9 mouse cellular contexts compared by ENCODE assay signal in genomic region chr5:25053971-25054658, GRCm38 (mm10). TPM values are rescaled to one million over a fixed set of nuclear protein-coding genes. Genes with fewer than 3 reads are reported as not detected.
DNase-seq lines count a peak whose midpoint lies in the region; ATAC-seq lines count a peak whose summit lies in the region.
"Had no signal": no experiment of that assay in that cellular context is flagged by ENCODE, and none has a peak within 500 bp of the region (broad histone marks: within the 10 kb centered on the region; RNA-seq: fewer than 3 reads in every experiment).

No protein-coding gene starts in this region.

- intact Hi-C loops in left cerebral cortex, postnatal 14 days (cut with DNase I): no loop called here

- H3K4me3 ChIP-seq in heart, embryonic 16.5 days (ENCODE audit: low read length): no peak overlapping the region
- H3K4me3 ChIP-seq: lung, embryonic 15.5 days had no signal

- no peak for DNase-seq in heart, adult 8-10 months (ENCODE audit: low spot score)
- peak; percentile 67 for DNase-seq in MN1 (ENCODE audit: low spot score)
- DNase-seq in adrenal gland, postnatal 36 days: peak; percentile 76 to 77
- peak; percentile 59 to 77 for DNase-seq in left cerebral cortex, postnatal 14 days (ENCODE audit: low spot score in 2 of 2)
- no peak for DNase-seq in kidney, postnatal 4 days
- DNase-seq in urinary bladder, postnatal 36 days (ENCODE audit: low spot score in 2 of 2): no peak
- no peak for DNase-seq in kidney, postnatal 10 days

- no peak overlapping the region for H3K4me2 ChIP-seq in heart, embryonic 16.5 days (ENCODE audit: low read depth, low read length)
- H3K4me2 ChIP-seq: lung, embryonic 15.5 days had no signal

- WGBS in heart, embryonic 16.5 days: 63% methylated on average over 7 of the region's 7 CpGs

- H3K27me3 ChIP-seq in heart, embryonic 16.5 days (ENCODE audit: control insufficient read depth, insufficient read depth, low read length): no peaks in the 10 kb centered on the region
- H3K27me3 ChIP-seq: lung, embryonic 15.5 days had no signal

- peaks cover 16% of the 10 kb centered on the region for H3K4me1 ChIP-seq in heart, embryonic 16.5 days (ENCODE audit: control insufficient read depth, insufficient read depth, low read length)

- peak overlapping the region; percentile 21; the same call in 1 of the 2 replicates for H3K9ac ChIP-seq in heart, embryonic 16.5 days (ENCODE audit: low read length)
- H3K9ac ChIP-seq: lung, embryonic 15.5 days had no signal

- no peaks in the 10 kb centered on the region for H3K9me3 ChIP-seq in heart, embryonic 16.5 days (replicated peaks; ENCODE audit: control insufficient read depth, low read length)
- H3K9me3 ChIP-seq: lung, embryonic 15.5 days had no signal

- no peak for ATAC-seq in heart, embryonic 16.5 days (replicated peaks; ENCODE audit: extremely low read depth, insufficient read depth, low FRiP score)

- no peak overlapping the region for H3K27ac ChIP-seq in heart, embryonic 16.5 days (ENCODE audit: low read length)
- H3K27ac ChIP-seq: lung, embryonic 15.5 days had no signal

- no peaks in the 10 kb centered on the region for H3K36me3 ChIP-seq in heart, embryonic 16.5 days (ENCODE audit: control insufficient read depth, insufficient read depth)
- H3K36me3 ChIP-seq: lung, embryonic 15.5 days had no signal

RNA-seq across cellular contexts. Expression of gene Prkag2, which starts 46.3 kb away (rescaled TPM):
- 104 and 125 TPM in 2 replicates for polyA plus RNA-seq in heart, embryonic 16.5 days (2015; fragmentation: Nextera tagmentation; extraction: Ambion mirVana)
- total RNA-seq in heart, adult 8-10 months (2022): 10 to 100 TPM; 26.9 to 39.0 (median 30.5) TPM
- total RNA-seq in adrenal gland, postnatal 36 days (2021): 10 to 100 TPM; 36.8 to 42.7 TPM
- total RNA-seq in left cerebral cortex, postnatal 14 days (2021): 100 to 1,000 TPM in 1 of 2 experiments, 10 to 100 TPM in 1; 99.4 to 104 TPM

Comparison
In these comparisons a context has a peak if more than half of its experiments do, and no peak if none do; other contexts are left out.
1. DNase-seq: peak in MN1 (single experiment), adrenal gland, postnatal 36 days (2 of 2) and left cerebral cortex, postnatal 14 days (2 of 2); none in heart, adult 8-10 months (single experiment), kidney, postnatal 4 days (0 of 2), urinary bladder, postnatal 36 days (0 of 2) and kidney, postnatal 10 days (single experiment).